Mouse (Mus musculus) neutrophil, adult 5-6 weeks (primary cell): ENCODE results near the gene Sh3gl2. TPM values are rescaled to one million over a fixed set of nuclear protein-coding genes. Genes with fewer than 3 reads are reported as not detected.

Experiments used
- ATAC-seq: fragments of 151-379, 151-347 bp; 2 replicates; pipeline ENCODE4 v1.8.0; 2017; ENCODE audit warnings: mild to moderate bottlenecking, moderate TSS enrichment; ENCODE audit not compliant: insufficient number of reproducible peaks, poor library complexity, low FRiP score, severe bottlenecking; ENCODE audit errors: extremely low read depth
- total RNA-seq: library from RNA; stranded (forward); fragments of 200-1000 nt; gene quantifications from 2 replicates; pipeline ENCODE4 v1.2.3, GENCODE M21; 2017

The Sh3gl2 gene
- total RNA-seq, 1 experiment from 2014 or later = not detected

- no peak for ATAC-seq
Measured at GRCm38 (mm10) chr4:85283151-85283550, 78.2 kb downstream of the Sh3gl2 start.

- no peak for ATAC-seq
Measured at GRCm38 (mm10) chr4:85289990-85290389, 85.1 kb downstream of the Sh3gl2 start.

- no peak for ATAC-seq
Measured at GRCm38 (mm10) chr4:85291296-85291695, 86.4 kb downstream of the Sh3gl2 start.

GRCm38 (mm10) chr4:85293368-85293767 lies 88.4 kb downstream of the Sh3gl2 start:
- ATAC-seq = no peak

- ATAC-seq = no peak
Measured at GRCm38 (mm10) chr4:85300610-85301405, 95.9 kb downstream of the Sh3gl2 start.

GRCm38 (mm10) chr4:85305912-85306573 lies 101.1 kb downstream of the Sh3gl2 start:
- ATAC-seq = no peak

- no peak for ATAC-seq
Measured at GRCm38 (mm10) chr4:85319092-85319491, 114.2 kb downstream of the Sh3gl2 start.

GRCm38 (mm10) chr4:85325454-85325853 lies 120.5 kb downstream of the Sh3gl2 start:
- no peak for ATAC-seq

- no peak for ATAC-seq
Measured at GRCm38 (mm10) chr4:85326052-85326451, 121.1 kb downstream of the Sh3gl2 start.

- ATAC-seq = no peak
Measured at GRCm38 (mm10) chr4:85334688-85335200, 129.8 kb downstream of the Sh3gl2 start.

GRCm38 (mm10) chr4:85336356-85336755 lies 131.4 kb downstream of the Sh3gl2 start:
- ATAC-seq = no peak

GRCm38 (mm10) chr4:85339126-85339525 lies 134.2 kb downstream of the Sh3gl2 start:
- no peak for ATAC-seq

- no peak for ATAC-seq
Measured at GRCm38 (mm10) chr4:85340686-85341085, 135.8 kb downstream of the Sh3gl2 start.

- ATAC-seq = no peak
Measured at GRCm38 (mm10) chr4:85345911-85346310, 141.0 kb downstream of the Sh3gl2 start.

- ATAC-seq = no peak
Measured at GRCm38 (mm10) chr4:85348079-85348643, 143.2 kb downstream of the Sh3gl2 start.

GRCm38 (mm10) chr4:85362661-85363060 lies 157.7 kb downstream of the Sh3gl2 start:
- no peak for ATAC-seq

GRCm38 (mm10) chr4:85363205-85363604 lies 158.3 kb downstream of the Sh3gl2 start:
- no peak for ATAC-seq

GRCm38 (mm10) chr4:85371036-85371435 lies 166.1 kb downstream of the Sh3gl2 start:
- no peak for ATAC-seq

GRCm38 (mm10) chr4:85374801-85375200 lies 169.9 kb downstream of the Sh3gl2 start:
- no peak for ATAC-seq

GRCm38 (mm10) chr4:85376187-85376586 lies 171.3 kb downstream of the Sh3gl2 start:
- no peak for ATAC-seq
